Mouse (Mus musculus) liver, adult 2 months (tissue): ENCODE data around the gene Serpinc1. TPM values are rescaled to one million over a fixed set of nuclear protein-coding genes. Genes with fewer than 3 reads are reported as not detected.

Experiments
- DNase-seq: peaks from one replicate; pipeline ENCODE4 v3.0.0-alpha.2; 2011; ENCODE audit warnings: low read depth, low spot score; ENCODE audit errors: extremely low read depth
- H3K27ac ChIP-seq: fragments of 200-500 bp; replicated peaks from 2 replicates; pipeline ENCODE4 v1.5.1; 2012; ENCODE audit warnings: low read depth, mild to moderate bottlenecking, control low read depth, inconsistent platforms, low read length; ENCODE audit not compliant: insufficient read depth
- H3K27me3 ChIP-seq: fragments of 200-500 bp; 2 replicates; pipeline ENCODE4 v1.6.1; 2012; ENCODE audit warnings: mild to moderate bottlenecking, moderate library complexity, low read length, inconsistent platforms; ENCODE audit not compliant: control insufficient read depth, insufficient read depth
- H3K36me3 ChIP-seq: fragments of 200-500 bp; 2 replicates; pipeline ENCODE4 v1.6.1; 2012; ENCODE audit warnings: low read length, inconsistent platforms; ENCODE audit not compliant: control insufficient read depth, insufficient read depth
- H3K4me1 ChIP-seq: fragments of 200-500 bp; 2 replicates; pipeline ENCODE4 v1.6.1; 2011; ENCODE audit warnings: low read length; ENCODE audit not compliant: control insufficient read depth, insufficient read depth
- H3K4me3 ChIP-seq: fragments of 200-500 bp; 2 replicates; pipeline ENCODE4 v1.5.1; 2011; ENCODE audit warnings: low read depth, mild to moderate bottlenecking, control low read depth, low read length, moderate library complexity; ENCODE audit not compliant: insufficient read depth
- H3K79me2 ChIP-seq: fragments of 200-500 bp; 2 replicates; pipeline ENCODE4 v1.6.1; 2012; ENCODE audit warnings: inconsistent platforms, mild to moderate bottlenecking, low read length, moderate library complexity; ENCODE audit not compliant: control insufficient read depth, insufficient read depth
- H3K9ac ChIP-seq: fragments of 200-500 bp; 2 replicates; pipeline ENCODE4 v1.6.1; 2012; ENCODE audit warnings: low read depth, mild to moderate bottlenecking, control low read depth, inconsistent platforms, low read length
- CTCF ChIP-seq: fragments of 200-500 bp; IDR thresholded peaks from 2 replicates; pipeline ENCODE4 v1.5.1; 2011; ENCODE audit warnings: low read depth, low read length, control low read depth
- POLR2A ChIP-seq: fragments of 200-500 bp; IDR thresholded peaks from 2 replicates; pipeline ENCODE4 v1.6.1; 2011; ENCODE audit warnings: low read length, control low read depth; ENCODE audit not compliant: insufficient read depth; ENCODE audit errors: extremely low read depth
- WGBS: fragments of 180-500 bp; shearing (Covaris S2); methylation state at CpG from one replicate; pipeline ENCODE4 v1.1.7; 2018; 5-methylcytosine and 5-hydroxymethylcytosine counted together
- polyA plus RNA-seq: library from polyadenylated mRNA; depleted of rRNA; stranded (reverse); fragments of >200 nt; gene quantifications from 2 replicates; pipeline ENCODE4 v1.2.3, GENCODE M21; 2012
- total RNA-seq: library from RNA; depleted of rRNA; stranded (reverse); fragments of >200 nt; gene quantifications from 2 replicates; pipeline ENCODE4 v1.2.3, GENCODE M21; 2014

Gene Serpinc1
- total and polyA plus RNA-seq, 2 experiments = 3,274 to 5,808 TPM

GRCm38 (mm10) chr1:161037599-161037998 lies 59.2 kb downstream of the Serpinc1 start:
- H3K27me3 ChIP-seq = no peaks in the 10 kb centered on the region
- DNase-seq = no peak
- peaks cover 35% of the 10 kb centered on the region for H3K36me3 ChIP-seq
- H3K4me3 ChIP-seq = no peak overlapping the region
- no peak for TF ChIP-seq POLR2A
- no peak for TF ChIP-seq CTCF
- H3K79me2 ChIP-seq = no peaks in the 10 kb centered on the region
- H3K9ac ChIP-seq = no peak overlapping the region
- H3K27ac ChIP-seq = no peak overlapping the region
- H3K4me1 ChIP-seq = peaks cover 17% of the 10 kb centered on the region; the same call in 1 of the 2 replicates
- WGBS = 40% methylated on average over 3 of the region's 3 CpGs

- WGBS = 45% methylated on average over 3 of the region's 3 CpGs
- TF ChIP-seq CTCF (no peak), POLR2A (no peak)
- H3K4me1 ChIP-seq = peaks cover 17% of the 10 kb centered on the region; the same call in 1 of the 2 replicates
- no peaks in the 10 kb centered on the region for H3K79me2 ChIP-seq
- no peak overlapping the region for H3K9ac ChIP-seq
- H3K27me3 ChIP-seq = no peaks in the 10 kb centered on the region
- H3K27ac ChIP-seq = no peak overlapping the region
- peaks cover 35% of the 10 kb centered on the region for H3K36me3 ChIP-seq
- no peak for DNase-seq
- H3K4me3 ChIP-seq = no peak overlapping the region
These were observed 59.6 kb downstream of the Serpinc1 start for GRCm38 (mm10) chr1:161038004-161038403.

DNA sequence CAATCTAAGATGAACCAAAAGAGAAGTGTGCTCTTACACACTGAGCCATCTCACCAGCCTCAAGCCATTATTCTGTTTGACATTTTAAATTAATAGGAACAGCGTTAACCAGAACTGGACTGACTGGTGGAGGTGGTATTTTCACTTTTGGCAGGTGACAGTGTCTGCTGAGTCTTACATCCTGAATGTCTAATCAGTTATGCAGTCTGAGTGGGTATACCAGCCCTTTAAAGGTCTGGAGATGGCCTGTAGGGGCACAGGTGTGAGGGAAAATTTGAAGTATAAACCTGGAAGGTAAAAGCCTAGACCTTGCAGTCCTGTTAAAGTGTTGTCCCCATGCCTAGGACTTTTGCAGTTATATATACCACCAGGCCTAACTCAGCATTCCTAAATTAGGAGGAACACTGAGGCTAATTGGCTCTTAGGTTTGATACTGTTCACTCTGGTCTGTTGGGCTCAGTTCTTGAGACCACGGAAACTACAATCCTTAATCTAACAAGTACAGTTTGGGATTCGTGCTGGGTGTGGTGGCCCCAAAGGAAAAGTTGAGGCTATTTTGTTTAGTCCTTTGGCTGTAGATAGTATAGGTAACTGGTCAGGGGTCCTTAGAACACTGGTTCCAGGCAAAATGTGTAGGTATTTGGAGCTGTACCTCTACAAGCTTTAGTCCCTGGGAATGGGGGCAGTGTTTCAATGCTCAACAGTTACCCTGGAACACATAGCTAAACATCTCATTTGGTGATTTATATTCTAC lies 60.8 kb downstream of the Serpinc1 start:
- H3K27me3 ChIP-seq = no peaks in the 10 kb centered on the region
- DNase-seq = no peak
- H3K9ac ChIP-seq = no peak overlapping the region
- H3K27ac ChIP-seq = no peak overlapping the region
- H3K4me3 ChIP-seq = no peak overlapping the region
- H3K79me2 ChIP-seq = no peaks in the 10 kb centered on the region
- TF ChIP-seq POLR2A (no peak), CTCF (no peak)
- WGBS = 74% methylated on average over 3 of the region's 3 CpGs
- peaks cover 17% of the 10 kb centered on the region; the same call in 1 of the 2 replicates for H3K4me1 ChIP-seq
- peaks cover 35% of the 10 kb centered on the region for H3K36me3 ChIP-seq

DNA sequence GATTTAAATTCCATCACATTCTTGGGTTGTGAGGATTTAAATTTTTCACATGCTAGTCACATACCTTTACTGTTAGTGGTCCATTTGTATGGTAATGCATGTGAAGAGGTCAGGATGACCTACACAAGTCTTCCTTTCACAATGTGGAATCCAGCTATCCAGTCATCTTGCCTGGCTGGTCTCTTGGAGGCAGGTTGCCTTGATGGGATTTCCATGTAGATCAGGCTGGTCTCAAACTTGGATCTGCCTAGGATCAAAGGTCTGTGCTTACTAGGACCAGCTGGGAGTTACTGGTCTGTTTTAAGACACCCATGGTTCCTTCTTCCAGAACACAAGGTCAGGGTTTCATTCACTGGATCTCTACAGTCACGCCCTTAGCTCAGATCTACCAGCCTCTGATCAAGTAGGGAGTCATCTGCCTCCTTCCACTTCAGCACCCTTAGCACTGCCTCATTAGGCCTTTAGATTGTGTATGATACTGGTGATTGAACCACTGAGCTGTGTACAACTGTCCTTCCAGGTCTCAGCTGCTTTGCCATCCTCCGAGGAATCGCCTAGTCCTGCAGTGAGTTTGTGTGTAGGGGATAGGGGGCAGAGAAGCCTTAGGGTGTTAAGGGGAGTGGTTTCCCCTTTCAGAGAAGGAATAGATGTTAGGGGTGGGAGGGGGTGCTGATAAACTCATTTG lies 61.5 kb downstream of the Serpinc1 start:
- WGBS = 73% methylated on average over 3 of the region's 3 CpGs
- H3K27me3 ChIP-seq = no peaks in the 10 kb centered on the region
- no peak overlapping the region for H3K4me3 ChIP-seq
- H3K9ac ChIP-seq = no peak overlapping the region
- no peaks in the 10 kb centered on the region for H3K79me2 ChIP-seq
- peaks cover 38% of the 10 kb centered on the region for H3K36me3 ChIP-seq
- H3K4me1 ChIP-seq = peaks cover 17% of the 10 kb centered on the region; the same call in 1 of the 2 replicates
- no peak overlapping the region for H3K27ac ChIP-seq
- TF ChIP-seq POLR2A (no peak), CTCF (no peak)
- DNase-seq = no peak

DNA sequence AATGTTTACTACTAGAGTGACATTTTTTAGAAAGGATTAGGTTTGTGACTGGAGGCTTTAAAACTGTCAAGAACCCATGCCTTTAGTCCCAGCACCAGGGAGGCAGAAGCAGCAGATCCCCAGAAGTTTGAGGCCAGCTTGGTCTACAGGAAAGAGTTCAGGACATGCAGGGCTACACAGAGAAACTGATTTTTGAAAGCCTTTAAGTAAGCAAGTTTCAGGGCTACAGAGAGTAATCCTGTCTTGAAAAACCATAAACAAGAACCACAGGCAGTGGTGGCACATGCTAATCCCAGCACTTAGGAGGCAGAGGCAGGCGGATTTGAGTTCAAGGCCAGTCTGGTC lies 62.0 kb downstream of the Serpinc1 start:
- H3K4me3 ChIP-seq = no peak overlapping the region
- DNase-seq = no peak
- H3K27me3 ChIP-seq = no peaks in the 10 kb centered on the region
- no peak overlapping the region for H3K27ac ChIP-seq
- H3K9ac ChIP-seq = no peak overlapping the region
- H3K36me3 ChIP-seq = peaks cover 42% of the 10 kb centered on the region
- H3K79me2 ChIP-seq = no peaks in the 10 kb centered on the region
- peaks cover 17% of the 10 kb centered on the region; the same call in 1 of the 2 replicates for H3K4me1 ChIP-seq
- 31% methylated on average over 1 of the region's 1 CpGs for WGBS
- TF ChIP-seq POLR2A = no peak
- no peak for TF ChIP-seq CTCF

DNA sequence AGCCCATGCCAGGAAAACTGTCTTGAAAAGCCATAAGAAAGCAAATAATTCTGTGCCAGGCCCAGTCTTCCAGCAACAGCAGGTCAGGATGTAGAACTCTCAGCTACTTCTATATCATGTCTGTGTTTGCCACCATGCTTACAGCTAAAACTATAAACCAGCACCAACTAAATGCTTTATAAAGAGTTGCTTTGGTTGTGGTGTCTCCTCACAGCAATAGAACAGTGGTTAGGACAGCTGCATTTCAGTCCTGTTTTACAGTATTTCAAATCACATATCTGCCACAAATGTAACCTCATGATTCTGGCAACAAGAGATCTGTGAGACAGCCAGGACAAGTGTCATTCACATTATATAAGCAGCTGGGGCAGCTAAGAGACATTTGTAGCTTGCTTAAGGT lies 62.5 kb downstream of the Serpinc1 start:
- Histone ChIP-seq H3K36me3 (peaks cover 40% of the 10 kb centered on the region), H3K4me3 (no peak overlapping the region), H3K27ac (no peak overlapping the region), H3K27me3 (no peaks in the 10 kb centered on the region), H3K9ac (no peak overlapping the region), H3K79me2 (no peaks in the 10 kb centered on the region), H3K4me1 (peaks cover 16% of the 10 kb centered on the region; the same call in 1 of the 2 replicates)
- no peak for DNase-seq
- TF ChIP-seq POLR2A = no peak
- no peak for TF ChIP-seq CTCF
